Mouse (Mus musculus) cerebellum, adult 11 months (tissue): ENCODE measurements around the gene Itih3.

ENCODE experiments used
- DNase-seq: peaks from one replicate; pipeline ENCODE4 v3.0.0; 2022

Itih3 gene

GRCm38 (mm10) chr14:30899972-30900371, 23.6 kb downstream of the Itih3 start:
- DNase-seq, result no peak

GRCm38 (mm10) chr14:30888271-30888732, 35.3 kb downstream of the Itih3 start:
- peak; percentile 38 for DNase-seq

GRCm38 (mm10) chr14:30886204-30886603, 37.4 kb downstream of the Itih3 start, which contains the start of gene Itih4:
TSS of gene Itih4 (plus strand) at chr14:30886476.
- DNase-seq, result no peak

- no peak for DNase-seq
Observed at GRCm38 (mm10) chr14:30885298-30885697, 38.3 kb downstream of the Itih3 start.

GRCm38 (mm10) chr14:30881718-30882108, 41.8 kb downstream of the Itih3 start:
- peak; percentile 41 for DNase-seq

GRCm38 (mm10) chr14:30880811-30881717, 42.5 kb downstream of the Itih3 start:
- DNase-seq, result peak; percentile 61

- no peak for DNase-seq
Observed at GRCm38 (mm10) chr14:30880251-30880650, 43.3 kb downstream of the Itih3 start.

- DNase-seq, result no peak
Observed at GRCm38 (mm10) chr14:30879794-30880193, 43.8 kb downstream of the Itih3 start.

GRCm38 (mm10) chr14:30878958-30879571, 44.5 kb downstream of the Itih3 start, which contains the start of gene Mustn1:
TSS of gene Mustn1 (plus strand) at chr14:30879200.
- DNase-seq, result no peak

GRCm38 (mm10) chr14:30877827-30878226, 45.7 kb downstream of the Itih3 start:
- DNase-seq, result no peak

- DNase-seq, result no peak
Observed at GRCm38 (mm10) chr14:30876451-30876850, 47.1 kb downstream of the Itih3 start.

- DNase-seq, result no peak
Observed at GRCm38 (mm10) chr14:30875955-30876354, 47.6 kb downstream of the Itih3 start.

GRCm38 (mm10) chr14:30875130-30875865, 48.3 kb downstream of the Itih3 start:
- DNase-seq, result no peak

- no peak for DNase-seq
Observed at GRCm38 (mm10) chr14:30874095-30874700, 49.4 kb downstream of the Itih3 start.

- no peak for DNase-seq
Observed at GRCm38 (mm10) chr14:30870206-30871147, 53.1 kb downstream of the Itih3 start.

- no peak for DNase-seq
Observed at GRCm38 (mm10) chr14:30869391-30869801, 54.2 kb downstream of the Itih3 start.

- no peak for DNase-seq
Observed at GRCm38 (mm10) chr14:30868826-30869225, 54.7 kb downstream of the Itih3 start.

- DNase-seq, result peak; percentile 55
Observed at GRCm38 (mm10) chr14:30867042-30867441, 56.5 kb downstream of the Itih3 start.

GRCm38 (mm10) chr14:30865311-30865710, 58.2 kb downstream of the Itih3 start:
- no peak for DNase-seq

GRCm38 (mm10) chr14:30862368-30862767, 61.2 kb downstream of the Itih3 start:
- DNase-seq, result no peak

GRCm38 (mm10) chr14:30861421-30862125, 62.0 kb downstream of the Itih3 start:
- DNase-seq, result peak; percentile 25
